Mouse (Mus musculus) CD4-positive, CD25-positive, alpha-beta regulatory T cell, adult 2 months (primary cell): Measurements from ENCODE around the gene Grwd1.

Experiments
- DNase-seq: peaks from one replicate; pipeline ENCODE4 v3.0.0-alpha.2; 2012; ENCODE audit warnings: low read depth, low spot score

Gene Grwd1

DNA sequence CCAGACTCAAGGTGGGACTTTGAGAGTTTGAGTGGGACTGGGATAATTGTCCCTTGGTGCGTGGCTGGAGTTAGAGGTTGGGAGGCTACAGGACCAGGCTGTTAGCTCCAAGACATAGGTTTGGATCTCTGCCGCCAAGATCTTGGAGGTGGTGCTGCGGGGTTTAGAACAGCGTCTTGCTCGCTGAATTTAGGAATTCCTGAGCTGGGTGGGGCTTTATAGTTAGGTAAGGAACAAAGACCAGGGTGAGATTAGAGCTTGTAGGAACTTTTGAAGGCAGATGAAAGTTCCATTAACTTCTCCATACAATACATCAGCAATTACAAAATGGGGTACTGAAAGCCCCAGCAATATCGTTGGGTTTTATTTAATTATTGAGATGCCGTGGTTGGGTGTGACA is 30.7 kb downstream of the Grwd1 start:
- no peak for DNase-seq

DNA sequence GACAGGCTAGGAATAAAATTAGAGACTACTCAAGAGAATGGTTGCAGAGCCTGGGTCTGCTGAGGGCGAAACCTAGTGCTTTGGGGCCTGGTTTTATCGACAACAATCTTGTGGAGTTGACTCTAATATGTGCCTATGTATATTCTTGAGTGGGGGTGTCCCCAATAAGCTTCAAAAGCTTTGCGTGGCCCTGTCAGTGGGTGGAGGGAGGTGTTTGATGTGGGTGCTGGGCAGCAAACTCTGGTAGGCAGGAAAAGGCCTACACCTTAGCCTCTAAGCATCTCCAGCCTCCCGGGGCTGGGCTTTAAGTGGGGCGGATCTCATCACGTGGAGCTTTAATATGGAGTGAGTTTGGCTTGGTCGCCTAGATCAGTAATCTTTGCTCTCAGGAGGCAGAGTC is 31.8 kb downstream of the Grwd1 start:
- DNase-seq, result peak; percentile 77

DNA sequence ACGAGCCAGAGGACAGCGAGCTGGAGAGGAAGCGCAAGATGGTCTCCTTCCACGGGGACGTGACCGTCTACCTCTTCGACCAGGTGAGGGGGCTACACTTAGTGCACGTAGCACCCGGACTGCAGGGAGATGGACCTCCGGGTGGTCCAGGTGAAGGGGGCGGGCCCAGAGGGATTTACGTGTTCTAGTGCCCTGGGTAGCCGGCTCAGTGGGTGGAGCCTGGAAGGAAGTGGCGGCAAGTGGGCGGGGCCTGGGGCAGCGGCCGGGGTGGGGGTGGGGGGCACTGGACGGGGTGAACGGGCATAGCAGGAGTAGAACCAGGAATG is 32.3 kb downstream of the Grwd1 start:
- peak; percentile 75 for DNase-seq

DNA sequence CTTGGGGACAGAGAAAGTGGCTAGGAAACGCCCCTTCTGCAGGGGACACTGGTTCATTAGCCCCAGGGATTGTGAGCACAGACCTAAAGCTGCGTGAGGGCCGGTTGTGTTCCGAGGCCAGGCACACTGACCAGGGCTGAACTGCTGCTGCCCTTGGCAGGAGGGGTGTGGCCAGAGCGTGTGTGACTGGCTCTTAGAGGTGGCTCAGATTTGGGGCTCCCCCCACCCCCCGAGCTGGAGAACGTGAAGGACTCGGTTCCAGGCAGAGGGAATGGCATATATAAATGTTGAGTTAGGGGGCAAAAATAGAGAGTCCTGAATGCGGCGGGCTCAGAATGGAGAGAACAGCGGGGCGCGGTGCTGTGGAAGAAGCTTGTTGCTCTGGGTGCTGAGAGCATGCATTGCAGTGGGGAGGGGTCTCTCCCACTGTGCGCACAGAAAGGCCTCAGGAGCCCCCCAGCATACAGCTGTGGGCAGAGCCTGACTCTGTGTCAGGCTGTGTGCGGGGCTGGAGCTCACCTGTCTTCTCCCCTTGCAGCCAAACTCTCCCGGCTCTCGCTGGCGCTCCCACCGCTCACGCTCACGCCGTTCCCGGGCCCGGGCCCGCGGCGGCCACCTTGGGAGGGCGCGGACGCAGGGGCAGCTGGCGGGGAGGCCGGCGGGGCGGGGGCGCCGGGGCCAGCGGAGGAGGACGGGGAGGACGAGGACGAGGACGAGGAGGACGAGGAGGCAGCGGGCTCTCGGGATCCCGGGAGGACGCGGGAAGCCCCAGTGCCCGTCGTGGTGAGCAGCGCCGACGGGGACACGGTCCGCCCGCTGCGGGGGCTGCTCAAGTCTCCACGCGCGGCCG is 32.9 kb downstream of the Grwd1 start:
- no peak for DNase-seq

DNA sequence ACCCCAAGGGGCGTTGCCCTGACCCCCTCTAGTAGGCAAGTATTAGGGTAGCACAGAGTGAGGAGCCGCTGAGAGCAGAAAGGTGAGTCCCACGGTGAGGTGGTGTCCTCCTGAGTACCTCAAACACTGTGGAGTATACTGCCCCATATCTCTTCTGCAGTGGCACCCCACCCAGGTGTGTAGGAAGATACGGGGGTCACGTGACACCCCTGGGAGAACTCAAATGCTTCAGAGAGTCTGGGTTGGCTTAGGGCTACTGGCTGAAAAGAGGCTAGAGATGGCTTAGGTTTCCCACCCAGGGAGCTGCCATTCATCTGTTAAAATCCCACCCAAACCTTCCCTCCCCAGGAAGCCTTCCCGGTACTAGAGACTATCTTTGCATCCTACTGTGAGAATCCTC is 33.8 kb downstream of the Grwd1 start:
- DNase-seq, result no peak

DNA sequence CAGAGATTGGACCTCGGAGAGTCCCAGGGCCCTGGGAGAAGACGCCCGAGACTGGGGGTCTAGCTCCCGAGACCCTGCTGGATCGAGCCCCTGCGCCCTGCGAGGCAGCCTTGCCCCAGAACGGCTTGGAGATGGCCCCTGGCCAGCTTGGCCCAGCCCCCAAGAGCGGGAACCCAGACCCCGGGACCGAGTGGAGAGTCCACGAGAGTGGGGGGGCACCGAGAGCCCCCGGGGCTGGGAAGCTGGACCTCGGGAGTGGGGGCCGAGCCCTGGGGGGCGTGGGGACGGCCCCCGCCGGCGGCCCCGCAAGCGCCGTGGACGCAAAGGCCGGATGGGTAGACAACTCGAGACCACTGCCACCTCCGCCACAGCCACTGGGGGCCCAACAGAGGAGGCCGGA is 35.8 kb downstream of the Grwd1 start:
- DNase-seq, result no peak

DNA sequence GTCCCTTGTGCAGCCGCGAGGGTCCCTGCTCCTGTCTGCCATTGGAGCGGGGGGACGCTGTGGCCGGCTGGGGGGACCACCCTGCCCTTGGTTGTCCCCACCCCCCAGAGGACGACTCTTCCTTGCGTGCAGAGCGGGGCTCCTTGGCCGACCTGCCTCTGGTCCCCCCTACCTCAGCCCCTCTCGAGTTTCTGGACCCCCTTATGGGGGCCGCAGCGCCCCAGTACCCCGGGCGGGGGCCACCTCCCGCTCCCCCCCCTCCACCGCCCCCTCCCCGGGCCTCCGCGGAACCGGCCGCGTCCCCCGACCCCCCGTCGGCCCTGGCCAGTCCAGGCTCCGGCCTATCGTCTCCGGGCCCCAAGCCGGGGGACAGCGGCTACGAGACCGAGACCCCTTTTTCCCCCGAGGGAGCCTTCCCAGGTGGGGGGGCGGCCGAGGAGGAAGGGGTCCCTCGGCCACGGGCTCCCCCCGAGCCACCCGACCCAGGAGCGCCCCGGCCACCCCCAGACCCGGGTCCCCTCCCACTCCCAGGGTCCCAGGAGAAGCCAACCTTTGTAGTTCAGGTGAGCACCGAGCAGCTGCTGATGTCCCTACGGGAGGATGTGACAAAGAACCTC is 36.7 kb downstream of the Grwd1 start:
- no peak for DNase-seq

DNA sequence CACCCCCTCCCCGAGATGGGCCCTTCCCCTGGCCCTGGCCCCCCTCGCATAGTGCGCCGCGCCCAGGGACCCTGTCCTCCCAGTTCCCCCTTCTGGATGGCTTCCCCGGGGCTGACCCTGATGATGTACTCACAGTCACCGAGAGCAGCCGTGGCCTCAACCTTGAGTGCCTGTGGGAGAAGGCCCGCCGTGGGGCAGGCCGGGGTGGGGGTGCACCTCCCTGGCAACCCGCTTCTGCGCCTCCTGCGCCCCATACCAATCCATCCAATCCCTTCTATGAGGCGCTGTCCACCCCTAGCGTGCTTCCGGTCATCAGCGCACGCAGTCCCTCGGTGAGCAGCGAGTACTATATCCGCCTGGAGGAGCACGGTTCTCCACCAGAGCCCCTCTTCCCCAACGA is 37.5 kb downstream of the Grwd1 start:
- DNase-seq, result no peak

DNA sequence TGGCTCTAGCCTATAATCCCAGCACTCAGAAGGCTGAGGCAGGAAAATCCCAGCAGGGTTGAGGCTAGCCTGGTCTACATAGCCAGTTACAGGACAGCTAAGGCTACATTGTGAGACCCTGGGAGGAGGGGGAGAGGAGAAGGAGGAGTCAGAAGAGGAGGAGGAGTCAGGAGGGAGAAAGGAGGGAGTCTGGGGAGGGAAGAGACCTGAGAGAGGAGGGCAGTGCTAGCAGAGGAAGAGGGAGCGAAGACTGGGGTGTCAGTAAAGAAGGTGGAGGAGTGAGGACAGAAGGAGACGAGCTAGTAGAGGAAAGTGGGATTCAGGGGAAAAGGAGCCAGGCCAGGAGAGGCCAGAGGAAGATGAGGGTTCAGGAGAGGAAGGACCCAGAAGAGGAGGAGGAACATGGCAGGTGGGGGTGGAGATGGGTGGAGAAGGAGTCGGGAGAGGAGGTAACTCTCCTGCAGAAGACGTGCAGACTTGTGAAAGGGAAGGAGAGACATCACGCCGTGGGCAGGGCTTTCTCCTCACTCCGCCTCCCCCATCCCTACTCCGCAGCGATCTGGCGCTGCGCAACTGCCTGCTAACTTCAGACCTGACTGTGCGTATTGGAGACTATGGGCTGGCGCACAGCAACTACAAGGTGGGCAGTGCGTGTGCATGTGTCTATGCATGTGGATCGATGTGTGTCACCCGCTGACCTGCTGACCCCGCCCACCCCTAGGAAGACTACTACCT is 38.8 kb downstream of the Grwd1 start:
- no peak for DNase-seq

DNA sequence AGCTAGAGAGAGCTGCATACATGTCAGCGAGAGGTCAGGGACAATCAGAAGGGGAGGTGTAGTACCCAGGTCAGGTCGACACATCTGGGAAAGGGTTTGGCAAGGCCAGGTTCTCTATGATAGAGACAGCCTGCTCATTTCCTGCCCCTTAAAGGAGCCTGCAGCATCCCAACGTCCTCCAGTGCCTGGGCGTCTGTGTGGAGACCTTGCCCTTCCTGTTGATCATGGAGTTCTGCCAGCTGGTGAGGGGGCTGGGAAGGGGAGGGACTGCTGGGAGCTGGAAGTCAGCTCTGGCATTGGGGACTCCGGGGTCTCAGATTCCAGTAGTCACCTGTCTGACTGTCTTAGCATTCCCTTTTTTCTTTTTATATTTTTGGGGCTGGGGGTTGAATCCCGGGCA is 40.0 kb downstream of the Grwd1 start:
- DNase-seq, result no peak

DNA sequence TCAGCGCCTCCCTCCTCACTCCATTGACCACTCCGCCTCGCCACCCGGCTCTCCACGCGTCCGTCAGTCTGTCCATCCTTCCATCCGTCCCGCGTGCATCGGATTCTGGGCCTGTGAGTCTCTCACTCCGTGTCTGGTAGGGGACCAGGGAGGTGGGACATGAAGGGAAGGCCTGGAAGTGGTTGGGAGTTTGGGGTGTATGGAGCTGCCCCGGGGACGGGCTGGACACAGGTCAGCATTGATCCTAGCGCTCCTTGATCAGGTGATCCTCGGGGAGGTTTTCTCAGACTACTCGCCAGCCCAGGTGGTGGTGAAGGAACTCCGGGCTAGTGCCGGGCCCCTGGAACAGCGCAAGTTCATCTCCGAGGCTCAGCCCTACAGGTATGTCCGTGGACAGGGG is 43.1 kb downstream of the Grwd1 start:
- no peak for DNase-seq

DNA sequence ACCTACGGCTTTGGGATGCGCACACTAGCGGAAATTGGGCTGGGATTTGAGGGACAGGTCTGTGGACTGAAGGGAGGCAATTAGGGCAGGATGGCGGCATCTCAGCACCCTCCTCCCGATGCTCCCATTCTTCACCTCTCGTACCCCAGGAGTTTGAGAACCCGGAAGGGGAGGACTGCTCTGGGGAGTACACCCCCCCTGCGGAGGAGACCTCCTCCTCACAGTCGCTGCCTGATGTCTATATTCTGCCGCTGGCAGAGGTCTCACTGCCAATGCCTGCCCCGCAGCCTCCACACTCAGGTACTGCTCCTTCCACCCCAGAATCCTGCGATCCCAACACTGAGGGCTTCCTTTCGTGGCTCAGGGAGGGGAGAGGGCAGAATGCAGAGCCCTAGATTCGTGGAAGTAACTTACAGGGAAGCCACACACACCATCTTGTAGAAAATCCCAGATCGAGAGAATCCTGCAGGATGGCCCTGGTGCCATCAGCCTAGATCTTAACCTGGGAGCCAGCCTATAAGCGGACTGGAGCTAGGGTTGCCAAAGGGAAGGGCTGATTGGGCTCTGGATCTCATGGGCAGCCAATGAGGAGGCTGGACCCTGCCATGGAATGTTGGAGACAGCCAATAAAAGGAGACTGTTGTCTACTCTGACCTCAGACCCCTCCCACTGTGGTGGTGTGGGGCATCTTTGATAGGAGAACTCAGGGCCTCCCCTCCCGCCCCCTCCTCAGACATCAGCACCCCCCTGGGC is 43.9 kb downstream of the Grwd1 start:
- DNase-seq, result no peak

DNA sequence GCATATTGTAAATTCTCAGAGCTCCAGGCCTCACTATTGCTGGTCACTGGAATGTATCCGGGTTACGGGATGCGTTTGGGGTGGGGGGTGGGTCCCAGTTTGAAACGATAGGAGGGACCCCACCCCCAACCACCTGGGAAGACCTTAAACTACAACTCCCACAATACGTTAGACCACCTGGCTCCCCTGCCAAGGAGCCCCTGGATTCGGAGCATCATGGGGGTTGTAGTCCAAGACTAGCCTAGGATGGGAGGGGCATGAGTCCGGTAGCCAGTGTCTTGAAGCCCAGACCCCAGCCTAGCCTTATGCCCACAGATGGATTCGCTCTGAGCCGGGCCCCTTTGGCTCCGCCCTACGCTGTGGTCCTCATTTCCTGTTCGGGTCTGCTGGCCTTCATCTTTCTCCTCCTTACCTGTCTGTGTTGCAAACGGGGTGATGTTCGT is 44.6 kb downstream of the Grwd1 start:
- peak; percentile 31 for DNase-seq

DNA sequence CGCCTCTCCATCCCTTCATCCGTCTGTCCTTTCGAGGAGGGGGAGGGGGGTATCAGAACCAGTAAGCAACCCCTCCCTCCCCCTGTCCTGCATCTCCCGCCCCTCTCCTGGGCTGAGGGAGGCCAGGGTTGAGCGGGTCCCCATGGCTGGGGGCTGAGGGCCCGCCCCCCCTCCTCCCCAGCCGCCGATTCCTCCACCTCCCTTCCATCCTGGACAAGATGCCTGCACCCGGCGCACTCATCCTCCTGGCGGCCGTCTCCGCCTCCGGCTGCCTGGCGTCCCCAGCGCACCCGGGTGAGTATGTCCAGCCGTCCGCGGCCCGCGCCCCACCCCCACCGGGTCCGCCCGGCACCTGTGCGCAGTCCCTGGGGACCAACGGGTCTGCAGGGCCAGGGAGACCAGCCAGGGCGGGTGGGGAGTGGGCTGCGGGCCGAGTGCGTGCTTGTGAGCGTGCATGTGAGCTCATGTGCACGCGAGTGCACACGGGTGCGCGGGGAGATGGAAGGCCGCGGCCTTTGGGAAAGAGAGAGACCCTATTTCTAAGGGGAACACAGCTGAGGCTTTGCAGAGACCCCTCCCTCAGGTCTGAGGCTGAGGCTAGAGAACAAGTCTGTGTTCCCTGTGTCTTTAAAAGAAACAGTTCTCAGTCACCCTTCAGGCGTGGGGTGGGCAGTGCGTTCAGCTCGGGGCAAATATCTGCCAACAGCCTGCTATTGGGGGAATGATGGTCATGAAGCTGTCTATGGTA is 45.2 kb downstream of the Grwd1 start:
- DNase-seq, result peak; percentile 34

DNA sequence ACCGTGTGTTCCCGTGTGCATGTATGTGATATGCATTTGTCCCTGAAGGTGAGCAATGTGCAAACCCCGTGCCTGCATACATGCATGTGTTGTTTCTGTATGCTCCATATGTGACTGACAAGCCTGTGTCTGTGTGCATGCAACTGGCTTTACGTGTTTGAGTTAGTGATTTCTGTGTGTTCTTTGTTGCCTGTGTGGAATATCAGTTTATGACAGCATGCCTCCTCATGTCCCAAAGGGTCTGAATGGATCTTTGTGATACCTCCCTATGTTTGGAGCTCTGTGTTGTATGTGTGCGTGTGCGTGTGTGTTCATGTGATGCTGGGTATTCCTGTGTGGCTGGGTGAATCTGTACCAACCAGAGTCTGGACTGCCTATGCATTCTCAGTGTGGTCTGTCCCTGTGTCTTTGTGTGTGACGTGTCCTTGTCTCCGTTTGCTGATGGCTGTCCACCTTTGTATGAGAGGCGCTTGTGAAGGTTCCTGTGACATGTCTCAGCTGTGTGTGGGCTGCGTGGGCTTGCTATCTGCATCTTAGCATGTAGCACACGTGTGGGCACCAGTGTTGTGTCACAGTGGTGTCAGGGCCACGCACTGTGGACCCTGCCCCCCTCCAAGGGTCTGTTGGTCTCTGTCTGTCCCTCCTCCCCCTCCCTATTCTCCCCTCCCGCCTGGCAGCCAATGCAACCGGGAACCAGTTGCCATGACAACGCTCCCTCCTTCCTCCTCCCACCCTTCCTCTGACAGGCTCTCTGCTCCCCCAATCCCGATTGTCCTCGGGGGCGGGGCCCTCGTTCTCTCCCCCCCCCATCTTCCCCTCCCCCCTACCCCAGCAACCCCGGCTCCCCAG is 46.0 kb downstream of the Grwd1 start, which contains the start of gene Sult2b1:
Gene Sult2b1, minus strand, starts transcription at position 146 of the 849 bp plus-strand sequence.
- DNase-seq, result peak; percentile 46

DNA sequence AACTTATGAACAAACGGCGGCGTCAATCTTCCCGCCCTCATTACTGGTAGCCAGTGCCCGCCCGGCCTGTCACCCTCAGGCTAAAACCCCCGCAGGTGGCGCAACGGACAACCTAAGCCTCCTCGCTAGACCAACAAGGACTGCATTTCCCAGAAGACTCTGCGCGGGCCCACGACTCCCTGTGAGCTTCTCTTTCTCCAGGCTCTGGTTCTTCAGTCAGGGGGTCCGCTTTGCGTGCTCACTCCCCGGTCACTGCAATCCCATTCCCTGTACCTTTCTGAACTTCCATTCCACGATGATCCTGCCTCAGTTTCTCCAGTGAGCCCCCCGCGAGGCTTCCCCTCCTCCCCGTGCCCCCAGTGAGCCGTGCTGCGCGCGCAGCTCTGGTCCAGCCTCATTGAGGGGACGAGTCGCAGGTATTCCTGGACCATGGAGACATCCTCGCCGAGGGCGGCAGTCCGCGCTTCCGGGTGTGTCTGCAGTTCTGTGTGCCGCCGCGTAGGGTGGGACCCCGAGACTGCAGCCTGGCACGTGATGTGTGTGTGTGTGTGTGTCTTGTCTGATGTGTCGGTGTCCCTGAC is 47.1 kb downstream of the Grwd1 start, which contains the start of gene Lmtk3:
Gene Lmtk3, plus strand, starts transcription at position 228 of the 581 bp plus-strand sequence.
- peak; percentile 64 for DNase-seq

DNA sequence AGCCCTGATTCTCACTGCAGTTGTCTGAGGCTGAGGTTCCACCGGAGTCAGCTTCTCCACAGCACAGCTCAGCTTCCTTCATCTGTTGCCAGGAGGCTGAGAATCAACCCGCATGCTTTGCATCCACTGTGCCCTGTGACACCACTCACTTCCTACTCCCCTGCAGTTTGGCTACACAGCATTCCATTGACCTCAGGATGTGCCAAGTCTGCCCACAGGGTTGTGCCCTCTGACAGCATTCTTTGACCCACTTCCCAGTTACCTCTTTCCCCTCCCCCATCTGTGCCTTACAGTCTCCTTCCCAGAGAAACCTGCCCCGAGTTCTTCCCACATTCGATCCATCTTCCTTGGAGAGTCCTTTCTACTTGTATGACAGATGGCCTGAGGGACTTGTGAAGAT is 48.5 kb downstream of the Grwd1 start:
- DNase-seq, result no peak

DNA sequence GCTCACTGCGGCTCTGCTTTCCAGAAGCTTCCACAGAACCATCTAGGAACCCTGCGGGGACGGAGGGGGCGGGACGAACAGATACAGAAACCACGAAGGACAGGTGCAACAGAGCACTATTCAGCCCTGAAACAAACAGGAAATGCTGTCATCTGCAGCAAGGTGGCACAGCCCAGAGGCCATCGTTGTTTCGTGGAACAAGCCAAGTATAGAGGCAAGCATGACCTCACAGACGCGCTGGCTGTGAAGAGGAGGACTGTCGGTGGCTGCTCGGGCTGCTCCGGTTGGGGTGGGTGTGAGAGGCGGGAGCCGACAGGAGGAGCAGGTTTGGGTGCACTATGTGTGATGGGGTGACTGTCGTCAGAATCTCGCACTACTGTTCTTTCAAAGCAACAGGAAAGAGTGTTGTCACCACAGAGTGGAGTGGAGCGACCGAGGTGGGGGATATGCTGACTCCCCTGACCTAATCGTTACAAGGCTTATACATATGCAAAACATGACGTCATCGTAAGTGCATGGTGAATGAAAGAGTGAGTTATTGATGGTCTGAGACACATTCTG is 51.6 kb downstream of the Grwd1 start:
- peak; percentile 88 for DNase-seq

DNA sequence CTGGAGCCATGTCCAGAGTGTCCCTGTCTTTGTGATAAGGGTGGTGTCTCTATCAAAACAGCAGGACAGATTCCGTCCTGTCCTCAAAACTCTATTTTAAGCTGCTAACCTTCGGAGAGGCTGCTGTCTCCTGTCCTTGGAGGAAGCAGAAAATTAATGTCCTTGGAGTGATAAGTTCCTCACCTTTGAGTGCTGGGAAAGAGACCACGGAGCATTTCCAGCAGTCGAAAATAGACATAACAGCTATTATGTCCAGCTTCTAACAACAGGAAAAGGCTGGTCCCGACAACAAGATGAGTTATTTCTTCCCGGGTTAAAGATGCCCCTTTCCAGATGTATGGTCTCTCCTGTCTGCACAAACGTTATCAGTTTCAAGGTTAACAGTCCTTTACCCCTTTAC is 55.5 kb downstream of the Grwd1 start:
- DNase-seq, result no peak
